Mouse (Mus musculus) frontal cortex, postnatal 10 days (tissue): ENCODE results near the gene Adamtsl1.

ENCODE experiments used
- DNase-seq, 2 experiments: peaks; one replicate each; pipeline ENCODE4 v3.0.0; 2022; ENCODE audit warnings: low spot score in 2 of 2, mixed read lengths in 1 of 2

Adamtsl1 gene

GRCm38 (mm10) chr4:86310806-86311730, 797.1 kb downstream of the Adamtsl1 start:
- DNase-seq, result no peak

GRCm38 (mm10) chr4:86312366-86312765, 798.4 kb downstream of the Adamtsl1 start:
- DNase-seq, result no peak

GRCm38 (mm10) chr4:86314442-86314841, 800.5 kb downstream of the Adamtsl1 start:
- DNase-seq, result no peak

- DNase-seq, result no peak
Observed at GRCm38 (mm10) chr4:86315122-86315521, 801.1 kb downstream of the Adamtsl1 start.

- no peak for DNase-seq
Observed at GRCm38 (mm10) chr4:86317916-86318542, 804.1 kb downstream of the Adamtsl1 start.

GRCm38 (mm10) chr4:86325411-86325810, 811.4 kb downstream of the Adamtsl1 start:
- DNase-seq, result no peak

- DNase-seq, result no peak
Observed at GRCm38 (mm10) chr4:86326003-86326402, 812.0 kb downstream of the Adamtsl1 start.

- no peak for DNase-seq
Observed at GRCm38 (mm10) chr4:86326638-86327037, 812.7 kb downstream of the Adamtsl1 start.

- DNase-seq, result no peak
Observed at GRCm38 (mm10) chr4:86329481-86329880, 815.5 kb downstream of the Adamtsl1 start.

- no peak for DNase-seq
Observed at GRCm38 (mm10) chr4:86335861-86336415, 822.0 kb downstream of the Adamtsl1 start.

GRCm38 (mm10) chr4:86337216-86337765, 823.3 kb downstream of the Adamtsl1 start:
- no peak for DNase-seq

GRCm38 (mm10) chr4:86349341-86349740, 835.4 kb downstream of the Adamtsl1 start:
- no peak for DNase-seq

- DNase-seq, result no peak
Observed at GRCm38 (mm10) chr4:86352121-86352520, 838.1 kb downstream of the Adamtsl1 start.

- no peak for DNase-seq
Observed at GRCm38 (mm10) chr4:86353550-86353949, 839.6 kb downstream of the Adamtsl1 start.

- DNase-seq, result no peak
Observed at GRCm38 (mm10) chr4:86359398-86359797, 845.4 kb downstream of the Adamtsl1 start.

- DNase-seq, result no peak
Observed at GRCm38 (mm10) chr4:86369055-86369454, 855.1 kb downstream of the Adamtsl1 start.

- no peak for DNase-seq
Observed at GRCm38 (mm10) chr4:86373166-86373565, 859.2 kb downstream of the Adamtsl1 start.

- DNase-seq, result no peak
Observed at GRCm38 (mm10) chr4:86383124-86383523, 869.2 kb downstream of the Adamtsl1 start.

- DNase-seq, result no peak
Observed at GRCm38 (mm10) chr4:86385121-86385520, 871.1 kb downstream of the Adamtsl1 start.

GRCm38 (mm10) chr4:86388430-86388829, 874.5 kb downstream of the Adamtsl1 start:
- no peak for DNase-seq

- no peak for DNase-seq
Observed at GRCm38 (mm10) chr4:86391176-86391575, 877.2 kb downstream of the Adamtsl1 start.

GRCm38 (mm10) chr4:86395636-86396035, 881.7 kb downstream of the Adamtsl1 start:
- no peak for DNase-seq
